Mouse (Mus musculus): ENCODE data around the gene Usp50.
A peak's percentile ranks its signal among the peaks of the same experiment; 100 is the strongest.

- TF ChIP-seq CTCF (IDR thresholded peaks at IDR 0.05; ENCODE audit: control insufficient read depth, insufficient read depth, low read length): no peak
- peak; percentile 96 for TF ChIP-seq POLR2A (IDR thresholded peaks at IDR 0.05; ENCODE audit: borderline replicate concordance, control insufficient read depth, low read depth, low read length)
These were observed 107.8 kb downstream of the Usp50 start for GRCm38 (mm10) chr2:126675169-126676121.

Measured in bone marrow, adult 2 months (tissue).